Mouse (Mus musculus) neural tube, embryonic 13.5 days (tissue): ENCODE results near the gene Rps6ka2. TPM values are rescaled to one million over a fixed set of nuclear protein-coding genes. Genes with fewer than 3 reads are reported as not detected.

ENCODE experiments used
- ATAC-seq: fragments of 200-750 bp; cut with Nextera tagmentation; 2 replicates; pipeline ENCODE4 v1.8.0; 2017; ENCODE audit warnings: low read depth, mild to moderate bottlenecking, moderate TSS enrichment, moderate library complexity
- H3K27ac ChIP-seq: fragments of 300-500 bp; sonication (generic); replicated peaks from 2 replicates; pipeline ENCODE4 v1.5.1; 2015; ENCODE audit warnings: moderate library complexity, mild to moderate bottlenecking, inconsistent platforms
- H3K27me3 ChIP-seq: fragments of 300-500 bp; sonication (generic); 2 replicates; pipeline ENCODE4 v1.6.1; 2015; ENCODE audit warnings: mild to moderate bottlenecking, inconsistent platforms
- H3K36me3 ChIP-seq: fragments of 300-500 bp; sonication (generic); 2 replicates; pipeline ENCODE4 v1.6.1; 2015; ENCODE audit warnings: mild to moderate bottlenecking, inconsistent platforms
- H3K4me1 ChIP-seq: fragments of 300-500 bp; sonication (generic); replicated peaks from 2 replicates; pipeline ENCODE4 v1.6.1; 2015; ENCODE audit warnings: inconsistent platforms
- H3K4me2 ChIP-seq: fragments of 300-500 bp; sonication (generic); 2 replicates; pipeline ENCODE4 v1.6.1; 2015; ENCODE audit warnings: inconsistent platforms, mild to moderate bottlenecking, moderate library complexity
- H3K4me3 ChIP-seq: fragments of 300-500 bp; sonication (generic); 2 replicates; pipeline ENCODE4 v1.5.1; 2015; ENCODE audit warnings: mild to moderate bottlenecking, inconsistent platforms
- H3K9ac ChIP-seq: fragments of 300-500 bp; sonication (generic); 2 replicates; pipeline ENCODE4 v1.6.1; 2015; ENCODE audit warnings: moderate library complexity, mild to moderate bottlenecking, inconsistent platforms
- H3K9me3 ChIP-seq: fragments of 300-500 bp; sonication (generic); 2 replicates; pipeline ENCODE4 v1.6.1; 2016; ENCODE audit warnings: inconsistent platforms
- WGBS: fragments of 180-500 bp; shearing (Covaris S2); methylation state at CpG from one replicate; pipeline ENCODE4 v1.1.7; 2015; 5-methylcytosine and 5-hydroxymethylcytosine counted together
- polyA plus RNA-seq: library from polyadenylated mRNA; unstranded; fragments of >200 nt; fragmentation: Nextera tagmentation; extraction: Ambion mirVana; gene quantifications from 2 replicates; pipeline ENCODE4 v1.2.1, GENCODE M21; 2015

The Rps6ka2 gene
- polyA plus RNA-seq, 1 experiment from 2014 or later = 23.5 TPM

GRCm38 (mm10) chr17:7265291-7265690 lies 95.4 kb downstream of the Rps6ka2 start:
- Histone ChIP-seq H3K4me3 (no peak overlapping the region), H3K4me1 (peaks cover 35% of the 10 kb centered on the region), H3K9ac (no peak overlapping the region), H3K9me3 (no peaks in the 10 kb centered on the region), H3K36me3 (peaks cover 10% of the 10 kb centered on the region; the same call in 1 of the 2 replicates), H3K27me3 (no peaks in the 10 kb centered on the region), H3K27ac (0 out of 2 replicates have a peak overlapping the region, but pooled peaks have one; percentile 4), H3K4me2 (no peak overlapping the region)
- no peak for ATAC-seq
- 89% methylated on average over 4 of the region's 4 CpGs for WGBS

GRCm38 (mm10) chr17:7265705-7266368 lies 95.9 kb downstream of the Rps6ka2 start:
- peak overlapping the region; percentile 30; the same call in 1 of the 2 replicates for H3K27ac ChIP-seq
- H3K36me3 ChIP-seq = peaks cover 10% of the 10 kb centered on the region; the same call in 1 of the 2 replicates
- H3K9me3 ChIP-seq = no peaks in the 10 kb centered on the region
- no peak overlapping the region for H3K4me3 ChIP-seq
- ATAC-seq = no peak
- H3K4me1 ChIP-seq = peaks cover 31% of the 10 kb centered on the region
- WGBS = 57% methylated on average over 12 of the region's 12 CpGs
- H3K27me3 ChIP-seq = no peaks in the 10 kb centered on the region
- no peak overlapping the region for H3K9ac ChIP-seq
- H3K4me2 ChIP-seq = no peak overlapping the region

- 86% methylated on average over 2 of the region's 2 CpGs for WGBS
- Histone ChIP-seq H3K4me3 (no peak overlapping the region), H3K9me3 (no peaks in the 10 kb centered on the region), H3K4me2 (no peak overlapping the region), H3K36me3 (peaks cover 6% of the 10 kb centered on the region; the same call in 1 of the 2 replicates), H3K4me1 (peaks cover 39% of the 10 kb centered on the region), H3K27me3 (no peaks in the 10 kb centered on the region), H3K9ac (no peak overlapping the region), H3K27ac (no peak overlapping the region)
- ATAC-seq = no peak
Measured at GRCm38 (mm10) chr17:7267843-7268242, 97.9 kb downstream of the Rps6ka2 start.

GRCm38 (mm10) chr17:7269151-7269806 lies 99.4 kb downstream of the Rps6ka2 start:
- no peak for ATAC-seq
- H3K27me3 ChIP-seq = no peaks in the 10 kb centered on the region
- H3K9ac ChIP-seq = no peak overlapping the region
- peaks cover 43% of the 10 kb centered on the region for H3K4me1 ChIP-seq
- H3K4me3 ChIP-seq = no peak overlapping the region
- peak overlapping the region; percentile 30 for H3K27ac ChIP-seq
- H3K4me2 ChIP-seq = no peak overlapping the region
- WGBS = 71% methylated on average over 12 of the region's 12 CpGs
- peaks cover 6% of the 10 kb centered on the region; the same call in 1 of the 2 replicates for H3K36me3 ChIP-seq
- H3K9me3 ChIP-seq = no peaks in the 10 kb centered on the region

- no peaks in the 10 kb centered on the region for H3K27me3 ChIP-seq
- no peak overlapping the region for H3K27ac ChIP-seq
- no peaks in the 10 kb centered on the region for H3K9me3 ChIP-seq
- peaks cover 38% of the 10 kb centered on the region for H3K4me1 ChIP-seq
- no peaks in the 10 kb centered on the region for H3K36me3 ChIP-seq
- H3K9ac ChIP-seq = no peak overlapping the region
- ATAC-seq = no peak
- WGBS = 89% methylated on average over 8 of the region's 8 CpGs
- H3K4me3 ChIP-seq = no peak overlapping the region
- no peak overlapping the region for H3K4me2 ChIP-seq
Measured at GRCm38 (mm10) chr17:7270506-7270905, 100.6 kb downstream of the Rps6ka2 start.

- Histone ChIP-seq H3K27ac (no peak overlapping the region), H3K4me2 (no peak overlapping the region), H3K9ac (no peak overlapping the region), H3K4me1 (peaks cover 33% of the 10 kb centered on the region), H3K4me3 (no peak overlapping the region), H3K27me3 (no peaks in the 10 kb centered on the region), H3K9me3 (no peaks in the 10 kb centered on the region), H3K36me3 (no peaks in the 10 kb centered on the region)
- 73% methylated on average over 10 of the region's 10 CpGs for WGBS
- no peak for ATAC-seq
Measured at GRCm38 (mm10) chr17:7271522-7272134, 101.7 kb downstream of the Rps6ka2 start.

- H3K4me3 ChIP-seq = no peak overlapping the region
- H3K27ac ChIP-seq = no peak overlapping the region
- ATAC-seq = no peak
- 58% methylated on average over 9 of the region's 9 CpGs for WGBS
- no peak overlapping the region for H3K9ac ChIP-seq
- H3K4me1 ChIP-seq = peaks cover 33% of the 10 kb centered on the region
- no peaks in the 10 kb centered on the region for H3K27me3 ChIP-seq
- peaks cover 9% of the 10 kb centered on the region for H3K36me3 ChIP-seq
- H3K9me3 ChIP-seq = no peaks in the 10 kb centered on the region
- H3K4me2 ChIP-seq = no peak overlapping the region
Measured at GRCm38 (mm10) chr17:7273054-7273453, 103.1 kb downstream of the Rps6ka2 start.

- Histone ChIP-seq H3K27ac (no peak overlapping the region), H3K4me1 (peaks cover 32% of the 10 kb centered on the region), H3K36me3 (peaks cover 16% of the 10 kb centered on the region), H3K4me2 (no peak overlapping the region), H3K4me3 (no peak overlapping the region), H3K9ac (no peak overlapping the region), H3K9me3 (no peaks in the 10 kb centered on the region), H3K27me3 (no peaks in the 10 kb centered on the region)
- ATAC-seq = no peak
- 85% methylated on average over 10 of the region's 10 CpGs for WGBS
Measured at GRCm38 (mm10) chr17:7273785-7274184, 103.9 kb downstream of the Rps6ka2 start.

- Histone ChIP-seq H3K9ac (no peak overlapping the region), H3K36me3 (peaks cover 58% of the 10 kb centered on the region), H3K4me3 (no peak overlapping the region), H3K27me3 (no peaks in the 10 kb centered on the region), H3K4me2 (no peak overlapping the region), H3K4me1 (0 out of 2 replicates have a peak, but pooled peaks cover 4% of the 10 kb centered on the region), H3K9me3 (no peaks in the 10 kb centered on the region), H3K27ac (no peak overlapping the region)
- 91% methylated on average over 15 of the region's 15 CpGs for WGBS
- ATAC-seq = no peak
Measured at GRCm38 (mm10) chr17:7278702-7279242, 108.9 kb downstream of the Rps6ka2 start.

- no peaks in the 10 kb centered on the region for H3K27me3 ChIP-seq
- 95% methylated on average over 9 of the region's 9 CpGs for WGBS
- no peak overlapping the region for H3K27ac ChIP-seq
- peaks cover 61% of the 10 kb centered on the region for H3K36me3 ChIP-seq
- no peak for ATAC-seq
- no peak overlapping the region for H3K4me2 ChIP-seq
- H3K4me3 ChIP-seq = no peak overlapping the region
- H3K9ac ChIP-seq = no peak overlapping the region
- H3K4me1 ChIP-seq = 0 out of 2 replicates have a peak, but pooled peaks cover 6% of the 10 kb centered on the region
- no peaks in the 10 kb centered on the region for H3K9me3 ChIP-seq
Measured at GRCm38 (mm10) chr17:7279251-7279650, 109.3 kb downstream of the Rps6ka2 start.

- Histone ChIP-seq H3K27me3 (no peaks in the 10 kb centered on the region), H3K9me3 (no peaks in the 10 kb centered on the region), H3K9ac (no peak overlapping the region), H3K4me2 (no peak overlapping the region), H3K36me3 (peaks cover 61% of the 10 kb centered on the region), H3K4me3 (no peak overlapping the region), H3K4me1 (peaks cover 12% of the 10 kb centered on the region; the same call in 1 of the 2 replicates), H3K27ac (0 out of 2 replicates have a peak overlapping the region, but pooled peaks have one; percentile 13)
- 74% methylated on average over 8 of the region's 8 CpGs for WGBS
- 0 out of 2 replicates have a peak, but pooled peaks have one; percentile 61 for ATAC-seq
Measured at GRCm38 (mm10) chr17:7284297-7284910, 114.5 kb downstream of the Rps6ka2 start.
